Mouse (Mus musculus) bone marrow macrophage, adult 2 months (primary cell): Measurements from ENCODE around the gene Nrxn2.

Experiments used
- CTCF ChIP-seq: IDR thresholded peaks from 2 replicates; pipeline ENCODE4 v1.5.1; 2012; ENCODE audit warnings: low read depth, mild to moderate bottlenecking, low read length, moderate library complexity
- POLR2A ChIP-seq: IDR thresholded peaks from 2 replicates; pipeline ENCODE4 v1.6.1; 2012; ENCODE audit warnings: mild to moderate bottlenecking, low read depth, low read length, borderline replicate concordance

DNA sequence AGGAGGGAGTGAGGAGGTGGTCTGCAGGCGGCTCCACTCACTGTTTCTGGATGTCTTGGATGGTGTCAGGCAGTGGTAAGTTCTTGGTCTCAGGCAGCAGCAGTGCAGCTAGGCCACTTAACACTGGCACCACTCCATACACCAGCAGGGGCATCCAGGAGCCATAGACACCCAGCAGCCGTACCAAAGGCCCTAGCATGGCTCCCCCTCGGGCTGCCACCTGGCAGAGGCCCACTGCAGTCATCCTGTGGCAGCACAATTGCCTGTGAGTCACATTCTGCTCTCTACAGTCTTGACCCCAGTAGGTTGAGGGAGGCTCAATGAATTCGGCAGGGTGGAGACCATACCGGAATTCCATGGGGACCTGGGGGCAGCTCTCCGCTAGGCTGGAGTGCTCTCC is 118.2 kb downstream of the Nrxn2 start:
- TF ChIP-seq CTCF (no peak), POLR2A (no peak)
